Mouse (Mus musculus) spleen, postnatal 10 days (tissue): Measurements from ENCODE around the gene Evx2.

ENCODE experiments used
- DNase-seq, 2 experiments: peaks; one replicate each; pipeline ENCODE4 v3.0.0; 2021 to 2022; ENCODE audit warnings: low spot score in 2 of 2

Evx2 gene

DNA sequence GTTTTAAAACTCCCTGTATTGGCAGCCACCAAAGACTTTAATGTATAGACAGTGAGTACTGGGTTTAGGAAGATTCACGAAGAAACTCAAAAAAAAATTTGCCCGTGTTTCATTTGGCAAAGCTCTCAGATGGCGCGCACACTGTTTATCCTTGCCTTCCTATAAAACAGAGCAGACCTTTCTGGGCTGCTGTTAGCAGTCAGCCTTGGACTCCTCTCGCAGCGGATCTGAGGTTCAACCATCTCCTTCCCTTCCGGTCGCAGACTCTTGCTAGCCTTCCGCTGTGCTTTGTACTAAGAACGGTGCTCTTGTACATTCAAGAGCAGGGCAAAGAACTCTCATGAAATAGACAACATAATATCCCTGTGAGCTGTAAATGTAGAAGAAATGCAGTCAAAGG is 39.0 kb downstream of the Evx2 start:
- no peak for DNase-seq

DNA sequence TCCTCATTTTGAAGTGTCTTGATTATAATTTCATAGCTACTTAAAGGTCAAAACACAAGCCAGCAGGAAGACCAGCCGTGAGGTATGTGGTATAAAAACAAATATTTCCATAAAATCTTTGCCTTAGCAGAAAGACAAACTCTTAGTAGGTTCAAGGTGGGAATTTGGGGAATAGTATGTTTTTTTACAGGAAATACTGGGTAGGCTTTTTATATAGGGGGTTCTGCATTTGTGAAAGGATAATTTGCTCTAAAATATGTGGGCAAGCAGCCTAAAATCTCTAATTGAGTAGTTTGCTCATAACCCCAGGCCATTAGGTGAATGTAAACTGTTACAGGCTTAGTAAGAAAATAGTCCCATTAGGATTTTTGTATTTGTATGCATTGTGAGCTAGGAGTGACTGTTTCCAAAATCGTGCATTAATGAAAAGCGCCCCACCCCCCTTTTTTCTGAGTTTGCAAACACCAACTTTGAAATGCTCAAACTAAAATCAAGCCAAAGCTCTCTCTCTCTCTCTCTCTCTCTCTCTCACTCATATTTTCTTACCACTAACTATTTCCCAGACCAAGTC is 39.6 kb downstream of the Evx2 start:
- DNase-seq: no peak

DNA sequence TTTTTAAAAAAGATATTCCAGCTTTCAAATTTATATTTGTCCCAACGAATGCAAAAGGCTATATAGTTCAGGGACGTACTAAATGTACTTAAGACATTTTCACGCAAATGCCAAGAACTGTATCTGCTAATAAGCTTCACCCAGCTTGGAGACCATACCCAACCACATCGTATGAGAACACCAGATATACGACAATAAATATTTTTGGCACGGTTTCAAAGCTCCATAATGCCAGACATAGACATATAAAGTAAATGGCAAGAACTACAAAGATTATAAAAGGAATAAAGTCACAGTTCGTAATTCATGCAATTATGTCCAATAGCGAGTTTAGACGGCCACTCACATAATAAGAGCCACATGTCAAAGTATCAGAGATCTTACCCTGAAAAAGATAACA is 41.7 kb downstream of the Evx2 start:
- DNase-seq: no peak

DNA sequence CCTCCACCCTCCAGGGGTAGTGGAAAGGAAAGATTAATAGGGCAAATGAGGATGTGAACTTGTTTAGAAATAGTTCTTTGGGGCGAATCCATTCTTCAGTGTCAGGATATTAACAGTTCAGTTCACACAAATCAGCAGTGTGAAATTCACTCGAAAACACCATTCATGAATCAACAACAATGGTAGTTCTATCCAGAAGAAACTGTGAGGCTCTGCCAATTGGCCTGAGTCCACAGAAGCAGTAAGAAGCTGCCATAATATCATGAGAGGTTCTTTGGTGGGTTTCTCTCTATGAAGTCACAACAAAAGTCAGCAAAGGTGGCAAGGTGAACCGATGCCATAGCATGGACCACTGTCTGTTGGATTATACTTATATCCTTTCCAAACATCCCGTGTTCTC is 48.0 kb downstream of the Evx2 start:
- no peak for DNase-seq

DNA sequence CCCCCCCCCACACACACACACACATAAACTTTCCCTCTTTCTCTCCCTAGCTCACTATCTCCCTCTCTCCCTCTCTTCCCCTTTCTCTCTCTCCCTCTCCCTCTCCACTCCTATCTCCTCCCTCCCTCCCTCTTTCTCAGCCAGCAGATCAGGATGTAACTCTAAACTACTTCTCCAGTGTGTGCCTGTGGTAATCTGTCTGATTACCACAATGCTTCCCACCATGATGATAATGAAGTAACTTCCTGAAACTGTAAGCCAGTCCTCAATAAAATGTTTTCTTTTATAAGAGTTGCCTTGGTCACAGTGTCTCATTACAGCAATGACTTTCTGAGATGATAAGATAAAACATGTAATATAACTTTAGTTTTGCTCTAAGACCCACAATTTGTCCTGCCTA is 50.0 kb downstream of the Evx2 start:
- no peak for DNase-seq

DNA sequence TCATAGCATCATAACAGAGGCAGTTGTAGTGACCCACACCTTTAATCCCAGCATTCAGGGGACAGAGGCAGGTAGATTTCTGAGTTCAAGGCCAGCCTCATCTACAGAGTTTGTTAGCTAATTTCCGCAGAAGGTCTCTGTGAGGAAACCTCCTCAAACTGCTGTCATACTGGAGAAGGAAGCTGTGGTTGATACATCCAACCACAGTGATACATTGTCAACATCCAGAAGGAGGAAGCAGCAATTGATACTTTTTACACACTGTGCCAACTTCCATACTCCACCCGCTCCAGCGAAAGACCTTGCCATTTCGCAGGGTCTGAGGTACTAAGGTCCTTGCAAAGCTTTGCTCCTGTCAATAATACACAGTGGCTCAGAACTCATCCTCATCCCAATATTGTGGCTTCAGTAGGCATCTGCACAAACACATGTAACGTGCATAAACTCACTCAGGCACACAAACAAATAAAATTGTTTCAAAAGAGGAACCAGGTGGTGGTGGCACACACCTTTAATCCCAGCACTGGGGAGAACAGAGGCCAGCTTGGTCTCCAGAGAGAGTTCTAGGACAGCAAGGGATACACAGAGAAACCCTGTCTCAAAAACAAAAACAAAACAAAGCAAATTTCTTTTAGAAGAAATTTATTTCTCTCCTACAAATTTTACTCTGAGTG is 53.1 kb downstream of the Evx2 start:
- no peak for DNase-seq

DNA sequence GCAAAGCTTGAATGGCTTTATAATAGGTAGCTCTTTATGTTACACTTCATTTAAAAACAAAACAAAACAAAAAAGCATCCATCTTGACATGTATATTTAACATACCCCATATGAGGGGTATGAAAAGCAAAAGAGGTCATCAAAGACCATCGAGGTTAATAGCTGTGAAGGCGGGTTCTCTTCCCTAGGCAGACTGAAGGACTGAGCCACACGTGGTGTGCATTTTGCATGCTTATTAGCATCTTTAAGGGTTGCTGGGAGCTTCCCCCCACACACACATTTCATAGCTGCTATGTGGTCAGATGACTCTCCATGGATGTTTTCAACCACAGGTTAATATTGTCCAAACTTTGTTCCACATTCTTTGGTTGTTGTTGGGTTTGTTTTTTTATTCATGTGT is 55.3 kb downstream of the Evx2 start:
- DNase-seq: no peak
